Mouse (Mus musculus) layer of hippocampus, postnatal 14 days (tissue): ENCODE measurements at regions not wholly inside any gene's neighbourhood (a gene's known extent, or its start where the extent isn't known, plus 50 kb on each side); places are given as distances from the start of the nearest gene placed in this dataset.

Experiments
- DNase-seq, 2 experiments: peaks; one replicate each; pipeline ENCODE4 v3.0.0; 2021 to 2022; ENCODE audit warnings: low spot score in 2 of 2, mixed read lengths in 1 of 2

- no peak for DNase-seq
These were observed 72.5 kb downstream of the Gm9008 start for GRCm38 (mm10) chr6:76425120-76425519.

DNA sequence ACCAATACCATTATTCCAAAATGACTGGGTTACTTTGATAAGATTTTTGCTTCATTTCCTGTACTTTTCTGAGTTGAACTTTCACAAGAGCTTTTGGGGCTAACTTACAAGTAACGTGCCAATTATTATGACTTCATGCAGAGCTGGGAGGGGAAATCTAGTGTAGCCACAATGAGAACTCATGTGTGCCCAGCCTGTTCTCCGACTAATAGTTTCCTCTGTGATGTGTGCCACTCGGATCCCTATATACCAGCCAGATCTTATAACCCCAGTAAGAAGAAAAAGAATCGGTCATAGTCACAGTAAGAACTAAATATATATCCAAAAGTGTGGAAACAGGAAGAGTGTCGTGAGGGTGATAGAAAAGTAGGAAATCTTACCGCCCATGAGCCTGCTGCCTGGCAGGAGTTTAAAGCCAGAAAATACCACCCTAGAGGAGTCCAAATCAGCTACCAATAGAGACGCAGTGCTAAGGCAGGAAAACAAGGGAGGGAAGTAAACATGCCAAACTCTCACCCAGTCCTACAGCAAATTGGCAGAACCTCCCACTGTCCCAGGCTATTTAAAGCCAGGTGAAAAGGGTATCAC lies 110.0 kb downstream of the Gm9008 start:
- no peak for DNase-seq

DNA sequence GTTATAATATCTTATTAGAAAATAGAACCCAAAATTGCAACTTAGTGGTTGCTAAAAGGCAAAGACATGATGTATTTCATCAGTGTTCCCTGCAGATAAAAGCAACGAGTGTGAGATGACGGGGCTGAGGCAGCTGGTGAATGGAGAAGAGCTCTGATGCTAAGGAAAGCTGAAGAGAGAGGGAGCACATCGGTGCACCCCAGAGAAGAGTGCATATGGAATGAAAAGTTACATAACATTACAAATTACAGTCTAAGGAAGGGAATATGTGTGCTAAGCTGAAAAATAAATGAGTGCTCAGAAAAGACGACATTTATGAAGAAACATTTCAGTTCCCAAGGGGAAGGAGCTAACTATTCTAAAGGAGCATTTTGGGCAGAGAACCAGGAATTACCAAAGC lies 115.3 kb downstream of the Gm9008 start:
- DNase-seq = peak in 1 of 2 experiments; percentile 5

DNA sequence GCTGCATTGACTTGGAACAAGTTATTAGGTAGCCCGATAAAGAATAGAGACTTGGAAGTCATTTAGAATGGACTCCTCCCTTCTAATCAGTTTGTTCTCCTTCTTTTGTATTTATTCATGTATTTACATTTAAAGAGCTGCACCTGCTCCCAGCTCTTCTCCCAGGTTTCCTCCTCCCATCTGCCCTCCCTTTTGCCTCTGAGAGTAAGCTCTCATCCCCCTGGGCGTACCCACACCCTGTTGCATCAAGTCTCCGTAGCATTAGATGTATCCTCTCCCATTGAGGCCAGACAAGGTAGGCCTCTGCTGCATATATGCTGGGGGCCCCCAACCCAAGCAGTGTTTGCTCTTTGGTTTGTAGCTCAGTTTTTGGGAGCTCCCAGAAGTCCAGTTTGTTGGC lies 118.9 kb downstream of the Gm9008 start:
- no peak for DNase-seq

DNA sequence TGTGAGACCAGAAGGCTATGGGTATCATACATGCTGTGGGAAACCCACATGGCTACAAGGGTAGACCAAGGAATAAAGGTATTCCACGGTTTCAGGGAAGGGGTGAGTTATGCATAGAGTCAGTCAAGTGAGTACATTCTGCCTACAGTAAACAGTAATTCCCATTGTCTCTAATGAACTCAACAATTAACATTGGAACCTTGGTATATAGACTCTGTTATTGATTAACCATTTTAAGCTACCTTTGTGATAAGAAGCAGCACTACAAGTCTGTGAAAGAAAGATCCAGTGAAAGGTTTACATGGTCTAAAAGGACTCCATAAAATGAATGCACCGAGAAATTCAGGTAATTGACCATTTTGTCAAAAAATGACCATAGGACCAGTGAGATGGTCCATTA lies 145.4 kb downstream of the Gm9008 start:
- no peak for DNase-seq

- DNase-seq = no peak
These were observed 149.1 kb downstream of the Gm9008 start for GRCm38 (mm10) chr6:76348445-76348844.

DNA sequence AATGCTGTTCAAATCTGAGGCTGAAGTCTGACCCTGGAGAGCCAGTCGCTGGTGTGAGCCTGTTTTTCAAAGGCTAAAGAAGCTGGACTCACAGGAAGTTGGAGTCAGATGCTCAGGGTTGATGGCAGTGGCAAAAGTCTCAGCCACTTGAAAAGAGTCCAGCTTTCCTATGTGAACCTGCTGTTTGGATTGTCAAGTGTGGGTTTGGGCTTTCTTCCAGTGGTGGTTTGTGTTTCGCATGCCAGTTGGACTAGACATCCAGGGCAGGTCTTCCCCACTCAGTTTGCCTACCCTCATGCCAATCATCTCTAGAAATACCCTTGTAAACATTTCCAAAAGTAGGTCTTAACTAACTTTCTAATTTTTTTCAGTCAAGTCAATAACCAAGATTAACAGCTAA lies 167.4 kb downstream of the Gm9008 start:
- no peak for DNase-seq
